Mouse (Mus musculus): ENCODE measurements around the gene Polr3a. TPM values are rescaled to one million over a fixed set of nuclear protein-coding genes. Genes with fewer than 3 reads are reported as not detected.
A peak's percentile ranks its signal among the peaks of the same experiment; 100 is the strongest.
"Not testable (repeated sequence)": the region's sequence is repeated elsewhere in the genome, so short reads cannot be mapped to it uniquely, and the experiment has no call there.

The Polr3a gene
- polyA plus RNA-seq, 1 experiment from 2014 or later = 17.5 TPM

DNA sequence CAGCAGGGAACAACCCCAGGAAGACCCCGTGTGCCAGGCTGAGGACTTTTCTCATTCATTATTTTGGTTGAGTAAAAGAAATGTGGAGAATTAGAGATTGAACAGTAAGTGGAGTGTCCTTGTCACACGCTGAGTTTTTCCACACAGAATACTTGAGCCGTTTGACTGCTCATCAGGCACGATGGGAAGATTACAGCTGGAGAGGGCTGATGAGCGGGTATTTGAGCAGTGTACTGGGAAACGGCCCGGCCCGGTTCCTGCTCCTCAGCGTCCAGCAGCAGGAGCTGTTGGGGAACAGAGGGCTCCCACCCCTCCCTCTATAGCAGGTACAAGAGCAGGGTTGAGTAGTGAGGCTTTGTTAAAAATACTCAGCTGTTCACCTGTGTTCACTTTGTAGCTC lies 12.6 kb upstream of the Polr3a start:
- Histone ChIP-seq H3K4me3 (ENCODE audit: low read depth, low read length) (no peak overlapping the region), H3K36me3 (ENCODE audit: control insufficient read depth, insufficient read depth, low read length) (peaks cover 53% of the 10 kb centered on the region), H3K27ac (ENCODE audit: low read depth) (no peak overlapping the region), H3K9ac (ENCODE audit: low read length) (no peak overlapping the region), H3K27me3 (replicated peaks; ENCODE audit: control insufficient read depth, insufficient read depth, low read length) (no peaks in the 10 kb centered on the region), H3K4me1 (replicated peaks; ENCODE audit: control insufficient read depth, insufficient read depth, low read length) (no peaks in the 10 kb centered on the region; the same call in 1 of the 2 replicates), H3K4me2 (ENCODE audit: low read length) (no peak overlapping the region), H3K9me3 (ENCODE audit: control insufficient read depth, low read length) (no peaks in the 10 kb centered on the region)
- 39% methylated on average over 9 of the region's 9 CpGs for WGBS
- DNase-seq (ENCODE audit: low spot score) (no peak), ATAC-seq (replicated peaks; ENCODE audit: low FRiP score, low TSS enrichment, low read depth) (no peak)

- H3K27ac ChIP-seq (ENCODE audit: low read depth) = no peak overlapping the region
- WGBS = 58% methylated on average over 5 of the region's 5 CpGs
- ATAC-seq (replicated peaks; ENCODE audit: low FRiP score, low TSS enrichment, low read depth) (no peak), DNase-seq (ENCODE audit: low spot score) (no peak)
- H3K9me3 ChIP-seq (ENCODE audit: control insufficient read depth, low read length) = no peaks in the 10 kb centered on the region
- H3K4me2 ChIP-seq (ENCODE audit: low read length) = no peak overlapping the region
- no peak overlapping the region for H3K9ac ChIP-seq (ENCODE audit: low read length)
- H3K36me3 ChIP-seq (ENCODE audit: control insufficient read depth, insufficient read depth, low read length) = peaks cover 61% of the 10 kb centered on the region
- no peaks in the 10 kb centered on the region for H3K27me3 ChIP-seq (replicated peaks; ENCODE audit: control insufficient read depth, insufficient read depth, low read length)
- H3K4me3 ChIP-seq (ENCODE audit: low read depth, low read length) = no peak overlapping the region
- peaks cover 3% of the 10 kb centered on the region; the same call in 1 of the 2 replicates for H3K4me1 ChIP-seq (replicated peaks; ENCODE audit: control insufficient read depth, insufficient read depth, low read length)
Observed at GRCm38 (mm10) chr14:24498561-24499255, 11.8 kb upstream of the Polr3a start.

DNA sequence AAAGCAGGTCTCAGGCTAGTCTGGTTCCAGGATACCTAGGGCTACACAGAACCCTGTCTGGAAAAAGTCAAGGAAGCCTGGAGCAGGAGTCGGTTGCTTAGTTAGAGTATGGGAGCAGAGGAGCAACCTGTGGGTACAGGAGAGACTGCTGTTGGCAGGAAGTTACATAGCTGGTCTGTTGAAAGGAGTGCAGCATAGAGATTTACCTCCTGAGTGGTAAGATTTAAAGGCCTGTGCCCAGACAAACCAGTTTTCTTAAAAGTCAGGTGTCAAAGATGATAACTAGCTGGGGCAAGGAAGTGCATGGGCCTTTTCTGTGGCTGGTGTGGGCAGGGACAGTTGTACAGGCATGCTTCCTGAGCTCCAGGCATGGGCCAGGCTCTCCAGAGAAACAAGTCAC lies 10.6 kb upstream of the Polr3a start:
- Histone ChIP-seq H3K27ac (ENCODE audit: low read depth) (no peak overlapping the region), H3K36me3 (ENCODE audit: control insufficient read depth, insufficient read depth, low read length) (peaks cover 74% of the 10 kb centered on the region), H3K9ac (ENCODE audit: low read length) (no peak overlapping the region), H3K4me3 (ENCODE audit: low read depth, low read length) (no peak overlapping the region), H3K27me3 (replicated peaks; ENCODE audit: control insufficient read depth, insufficient read depth, low read length) (no peaks in the 10 kb centered on the region), H3K4me1 (replicated peaks; ENCODE audit: control insufficient read depth, insufficient read depth, low read length) (peaks cover 15% of the 10 kb centered on the region), H3K9me3 (ENCODE audit: control insufficient read depth, low read length) (no peaks in the 10 kb centered on the region), H3K4me2 (ENCODE audit: low read length) (no peak overlapping the region)
- DNase-seq (ENCODE audit: low spot score) = no peak
- ATAC-seq (replicated peaks; ENCODE audit: low FRiP score, low TSS enrichment, low read depth) = no peak
- 75% methylated on average over 1 of the region's 1 CpGs for WGBS

DNA sequence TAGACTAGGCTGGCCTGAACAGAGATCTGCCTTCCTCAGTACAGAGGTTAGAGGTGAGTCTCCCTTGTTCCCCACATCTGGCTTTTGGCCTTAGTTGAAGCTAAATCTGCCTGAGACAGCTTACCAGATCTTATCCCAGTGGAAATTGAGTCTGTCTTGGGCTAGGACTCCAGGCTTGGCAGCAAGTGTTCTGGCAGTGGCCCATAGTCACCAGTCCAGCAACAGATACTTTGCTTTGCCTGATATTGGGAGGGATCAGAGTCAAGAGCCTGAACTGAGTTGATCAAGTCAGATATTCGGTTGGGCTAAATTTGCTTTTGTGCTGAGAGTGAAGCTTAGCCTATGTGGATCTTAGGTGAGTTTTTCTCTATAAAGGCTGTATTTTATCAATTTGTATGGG lies 9.6 kb upstream of the Polr3a start:
- Histone ChIP-seq H3K9ac (ENCODE audit: low read length) (no peak overlapping the region), H3K4me3 (ENCODE audit: low read depth, low read length) (no peak overlapping the region), H3K27me3 (replicated peaks; ENCODE audit: control insufficient read depth, insufficient read depth, low read length) (no peaks in the 10 kb centered on the region), H3K9me3 (ENCODE audit: control insufficient read depth, low read length) (no peaks in the 10 kb centered on the region), H3K27ac (ENCODE audit: low read depth) (no peak overlapping the region), H3K4me1 (replicated peaks; ENCODE audit: control insufficient read depth, insufficient read depth, low read length) (peaks cover 24% of the 10 kb centered on the region), H3K36me3 (ENCODE audit: control insufficient read depth, insufficient read depth, low read length) (peaks cover 79% of the 10 kb centered on the region), H3K4me2 (ENCODE audit: low read length) (no peak overlapping the region)
- WGBS = 90% methylated on average over 1 of the region's 1 CpGs
- ATAC-seq (replicated peaks; ENCODE audit: low FRiP score, low TSS enrichment, low read depth) (no peak), DNase-seq (ENCODE audit: low spot score) (no peak)

DNA sequence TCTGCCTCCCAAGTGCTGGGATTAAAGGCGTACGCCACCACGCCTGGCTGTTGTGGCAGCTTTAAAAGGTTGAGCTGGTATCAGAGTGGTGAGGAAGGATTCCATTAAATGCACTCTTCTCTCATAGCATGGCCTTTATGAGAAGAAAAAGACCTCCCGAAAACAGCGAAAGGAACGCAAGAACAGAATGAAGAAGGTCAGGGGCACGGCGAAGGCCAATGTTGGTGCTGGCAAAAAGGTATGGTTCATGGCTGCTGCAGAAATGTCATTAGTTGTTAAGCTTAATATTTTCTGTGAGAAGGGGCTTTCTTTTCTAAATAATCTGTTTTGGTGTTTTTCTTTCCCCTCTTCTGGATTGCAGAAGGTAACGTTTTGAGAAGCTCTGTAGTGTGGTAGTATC lies 6.4 kb upstream of the Polr3a start:
- WGBS = 81% methylated on average over 9 of the region's 9 CpGs
- H3K36me3 ChIP-seq (ENCODE audit: control insufficient read depth, insufficient read depth, low read length) = peaks cover 64% of the 10 kb centered on the region

DNA sequence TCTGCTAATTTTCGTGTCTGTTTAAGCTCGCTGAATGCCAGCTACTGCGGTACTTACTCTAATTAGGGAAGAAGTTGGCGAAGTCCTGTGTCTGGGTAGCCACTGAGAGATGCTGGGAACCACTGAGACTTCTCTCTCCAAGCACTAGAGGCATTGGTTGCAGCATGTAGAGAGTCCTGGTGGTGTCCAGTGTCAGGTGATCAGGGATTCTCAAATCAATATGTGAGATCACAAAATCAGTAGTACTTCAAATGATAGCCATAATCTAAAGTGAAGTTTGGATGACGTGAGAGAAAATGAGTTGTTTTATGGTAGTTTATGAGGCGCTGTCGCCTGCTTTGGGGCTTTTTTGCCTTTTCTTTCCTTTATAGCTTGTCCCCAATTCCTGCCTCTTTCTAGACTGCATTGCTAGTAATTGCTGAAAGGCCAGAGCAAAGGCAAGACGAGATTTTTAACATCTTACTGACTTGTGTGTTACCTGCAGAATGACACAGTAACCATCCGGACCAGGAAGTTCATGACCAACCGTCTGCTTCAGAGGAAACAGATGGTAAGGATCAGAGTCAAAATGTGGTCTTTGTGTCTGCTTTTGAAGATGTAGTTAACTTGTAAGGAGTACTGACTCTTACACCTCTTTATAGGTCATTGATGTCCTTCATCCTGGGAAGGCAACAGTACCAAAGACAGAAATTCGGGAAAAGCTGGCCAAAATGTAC lies 4.6 kb upstream of the Polr3a start:
- WGBS = 4% methylated on average over 11 of the region's 11 CpGs

More for the DNA sequence above, 6.4 kb upstream of the Polr3a start:
- H3K9ac ChIP-seq (ENCODE audit: low read length) = no peak overlapping the region
- H3K4me1 ChIP-seq (replicated peaks; ENCODE audit: control insufficient read depth, insufficient read depth, low read length) = peaks cover 25% of the 10 kb centered on the region
- no peaks in the 10 kb centered on the region for H3K27me3 ChIP-seq (replicated peaks; ENCODE audit: control insufficient read depth, insufficient read depth, low read length)
- no peaks in the 10 kb centered on the region for H3K9me3 ChIP-seq (ENCODE audit: control insufficient read depth, low read length)
- peak overlapping the region; percentile 99 for H3K4me2 ChIP-seq (ENCODE audit: low read length)
- no peak overlapping the region for H3K27ac ChIP-seq (ENCODE audit: low read depth)
- DNase-seq (ENCODE audit: low spot score) (no peak), ATAC-seq (replicated peaks; ENCODE audit: low FRiP score, low TSS enrichment, low read depth) (no peak)
- no peak overlapping the region for H3K4me3 ChIP-seq (ENCODE audit: low read depth, low read length)

GRCm38 (mm10) chr14:24490468-24491265 lies 3.8 kb upstream of the Polr3a start:
- Histone ChIP-seq H3K4me3 (ENCODE audit: low read depth, low read length) (peak overlapping the region; percentile 68), H3K9ac (ENCODE audit: low read length) (peak overlapping the region; percentile 92), H3K36me3 (ENCODE audit: control insufficient read depth, insufficient read depth, low read length) (peaks cover 38% of the 10 kb centered on the region), H3K4me1 (replicated peaks; ENCODE audit: control insufficient read depth, insufficient read depth, low read length) (peaks cover 32% of the 10 kb centered on the region), H3K4me2 (ENCODE audit: low read length) (peak overlapping the region; percentile 99), H3K9me3 (ENCODE audit: control insufficient read depth, low read length) (no peaks in the 10 kb centered on the region), H3K27ac (ENCODE audit: low read depth) (peak overlapping the region; percentile 80), H3K27me3 (replicated peaks; ENCODE audit: control insufficient read depth, insufficient read depth, low read length) (no peaks in the 10 kb centered on the region)
- under 1% methylated on average over 64 of the region's 64 CpGs for WGBS
- ATAC-seq (replicated peaks; ENCODE audit: low FRiP score, low TSS enrichment, low read depth) = peak; percentile 94
- DNase-seq (ENCODE audit: low spot score) = peak; percentile 99

More for the DNA sequence above, 4.6 kb upstream of the Polr3a start:
- ATAC-seq (replicated peaks; ENCODE audit: low FRiP score, low TSS enrichment, low read depth) (no peak), DNase-seq (ENCODE audit: low spot score) (no peak)
- Histone ChIP-seq H3K27me3 (replicated peaks; ENCODE audit: control insufficient read depth, insufficient read depth, low read length) (no peaks in the 10 kb centered on the region), H3K9me3 (ENCODE audit: control insufficient read depth, low read length) (no peaks in the 10 kb centered on the region), H3K4me2 (ENCODE audit: low read length) (peak overlapping the region; percentile 99), H3K36me3 (ENCODE audit: control insufficient read depth, insufficient read depth, low read length) (peaks cover 45% of the 10 kb centered on the region), H3K9ac (ENCODE audit: low read length) (peak overlapping the region; percentile 92), H3K4me3 (ENCODE audit: low read depth, low read length) (peak overlapping the region; percentile 68), H3K4me1 (replicated peaks; ENCODE audit: control insufficient read depth, insufficient read depth, low read length) (peaks cover 25% of the 10 kb centered on the region), H3K27ac (ENCODE audit: low read depth) (peak overlapping the region; percentile 80)

DNA sequence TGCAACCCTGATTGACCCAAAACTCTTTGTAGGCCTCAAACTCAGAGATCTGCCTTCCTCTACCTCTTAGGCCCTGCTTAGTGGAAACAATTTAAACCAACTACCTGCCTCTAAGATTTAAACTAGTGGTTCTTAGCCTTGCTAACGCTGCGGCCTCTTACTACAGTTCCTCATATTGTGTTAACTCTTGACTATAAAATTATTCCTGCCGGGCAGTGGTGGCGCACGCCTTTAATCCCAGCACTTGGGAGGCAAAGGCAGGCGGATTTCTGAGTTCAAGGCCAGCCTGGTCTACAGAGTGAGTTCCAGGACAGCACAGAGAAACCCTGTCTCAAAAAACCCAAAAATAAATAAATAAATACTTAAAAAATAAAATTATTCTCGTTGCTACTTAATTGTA lies 2.9 kb upstream of the Polr3a start:
- peaks cover 33% of the 10 kb centered on the region for H3K4me1 ChIP-seq (replicated peaks; ENCODE audit: control insufficient read depth, insufficient read depth, low read length)
- ATAC-seq (replicated peaks; ENCODE audit: low FRiP score, low TSS enrichment, low read depth); DNase-seq (ENCODE audit: low spot score); H3K27ac ChIP-seq (ENCODE audit: low read depth); H3K4me3 ChIP-seq (ENCODE audit: low read depth, low read length); H3K9ac ChIP-seq (ENCODE audit: low read length); H3K27me3 ChIP-seq (replicated peaks; ENCODE audit: control insufficient read depth, insufficient read depth, low read length); H3K4me2 ChIP-seq (ENCODE audit: low read length); H3K9me3 ChIP-seq (ENCODE audit: control insufficient read depth, low read length): not testable (repeated sequence)
- 92% methylated on average over 7 of the region's 7 CpGs for WGBS
- H3K36me3 ChIP-seq (ENCODE audit: control insufficient read depth, insufficient read depth, low read length) = peaks cover 29% of the 10 kb centered on the region

Measured in intestine, embryonic 14.5 days (tissue).